Mouse (Mus musculus): ENCODE data around the gene Slc38a1.

The Slc38a1 gene

DNA sequence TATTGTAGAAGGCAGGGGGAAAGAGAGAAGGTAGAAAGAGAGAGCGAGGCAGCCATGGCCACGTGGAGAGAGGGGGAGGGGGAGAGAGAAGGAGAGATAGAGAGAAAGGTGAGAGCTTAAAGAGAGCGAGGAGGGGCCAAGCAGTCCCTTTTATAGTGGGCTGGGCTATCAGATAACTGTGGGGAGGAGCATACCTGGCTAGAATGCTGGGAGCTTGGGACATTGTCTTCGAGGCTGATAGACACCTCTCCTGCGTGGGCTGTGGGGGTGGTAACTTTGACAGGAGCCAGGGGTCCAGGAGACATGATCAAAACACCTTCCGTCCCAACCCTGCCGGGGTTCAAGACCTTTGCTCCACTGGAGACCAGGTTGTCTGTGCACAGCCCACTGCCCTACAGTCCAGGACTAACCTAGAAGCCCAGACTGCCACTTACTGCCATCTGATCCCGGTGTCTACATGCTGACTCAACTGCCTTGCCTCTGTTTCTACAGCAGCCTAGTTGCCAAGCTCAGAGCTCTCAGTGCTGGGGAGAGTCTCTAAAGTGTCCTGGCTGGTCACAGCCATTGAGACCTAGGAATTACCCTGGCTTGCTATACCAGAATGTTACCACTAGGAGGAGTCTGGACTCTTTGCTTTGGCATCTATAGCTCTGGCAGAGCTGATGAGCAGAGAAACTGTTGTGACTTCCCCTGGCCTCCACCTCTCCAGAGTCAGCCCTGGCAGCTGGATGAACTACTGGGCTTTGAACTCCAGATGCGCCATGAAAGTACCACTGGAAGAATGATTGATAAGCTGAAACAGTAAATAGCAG lies 90.9 kb downstream of the Slc38a1 start:
- peak; percentile 45 to 62 for DNase-seq

DNA sequence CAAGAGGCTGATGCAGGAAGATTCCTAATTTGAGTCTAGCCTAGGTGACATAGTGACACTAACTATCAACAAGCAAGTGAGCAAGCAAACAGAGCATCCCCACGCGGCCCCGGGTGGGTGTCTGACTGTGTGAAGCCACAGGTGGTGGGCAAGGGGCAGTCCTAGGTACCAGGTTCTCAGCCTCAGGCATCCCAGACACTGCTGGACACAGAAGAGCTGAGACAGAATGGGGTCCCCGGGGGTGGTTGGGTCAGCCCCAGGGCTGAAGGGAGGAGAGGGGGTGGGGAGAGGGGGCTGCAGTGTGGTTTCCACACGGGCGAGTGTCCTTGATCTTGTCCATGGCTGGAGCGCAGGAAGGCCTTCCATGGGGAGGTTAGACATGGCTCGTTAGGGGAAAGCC lies 91.6 kb downstream of the Slc38a1 start:
- DNase-seq: no peak

DNA sequence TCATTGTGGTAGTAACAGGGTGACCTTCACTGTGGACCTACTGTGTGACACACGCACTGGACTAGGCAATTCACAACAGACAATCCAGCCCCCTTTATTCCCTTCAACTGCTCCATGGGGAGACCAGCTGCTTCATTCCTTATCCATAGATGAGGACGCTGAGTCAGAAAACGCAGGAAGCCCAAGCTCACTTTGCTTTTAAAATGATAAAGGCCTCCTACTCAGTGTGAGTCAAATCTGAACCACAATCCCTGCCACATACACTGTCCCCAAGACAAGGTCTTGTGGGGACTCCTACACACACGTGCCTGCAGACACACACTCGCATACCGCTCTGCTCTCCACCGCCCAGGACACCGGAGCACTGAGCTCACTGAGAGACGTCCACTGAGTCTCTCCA lies 94.3 kb downstream of the Slc38a1 start:
- DNase-seq: no peak

DNA sequence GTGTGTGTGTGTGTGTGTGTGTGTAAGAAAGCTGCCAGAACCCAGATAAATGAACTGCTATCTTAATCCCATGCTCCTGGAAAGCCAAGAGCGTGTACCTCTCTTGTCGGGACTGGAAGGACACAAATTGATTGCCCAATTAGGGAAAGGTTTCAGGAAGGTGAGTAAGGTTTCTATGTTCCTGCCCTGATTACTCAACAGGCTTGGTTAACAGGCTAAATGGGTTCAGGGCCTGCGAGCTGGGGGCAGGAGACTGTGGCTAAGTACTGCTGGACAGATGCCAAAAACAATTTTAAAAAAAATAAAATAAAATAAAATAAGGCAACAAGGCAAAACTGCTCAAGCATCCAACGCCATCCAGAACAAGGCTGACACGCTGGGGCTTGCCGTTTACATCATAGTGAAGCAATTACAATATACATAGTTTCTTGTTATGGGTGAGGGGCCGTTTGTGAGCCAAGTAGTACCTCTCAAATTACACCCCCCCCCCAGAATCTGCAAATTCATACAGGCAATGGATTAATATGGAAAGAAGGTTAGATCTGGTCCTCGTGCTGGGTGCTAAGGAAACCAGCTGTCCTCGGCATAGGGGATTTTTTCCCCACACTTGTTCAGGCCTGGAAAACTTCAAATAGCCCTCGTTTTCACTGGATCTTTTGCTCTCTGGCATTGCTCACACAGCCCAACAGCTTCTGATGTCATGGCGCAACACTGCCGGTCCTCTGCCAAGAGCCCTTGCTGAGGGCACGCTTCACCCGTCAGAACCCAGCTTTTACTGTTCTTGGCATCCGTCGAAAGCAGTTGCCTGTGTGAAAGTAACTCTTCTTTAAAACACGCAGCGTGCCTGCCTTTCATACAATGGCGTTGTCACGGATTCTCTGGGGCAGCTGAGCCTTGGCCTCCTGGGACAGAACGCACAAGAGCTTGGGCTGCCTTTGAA lies 95.2 kb downstream of the Slc38a1 start:
- DNase-seq: peak in 1 of 2 experiments; percentile 23

DNA sequence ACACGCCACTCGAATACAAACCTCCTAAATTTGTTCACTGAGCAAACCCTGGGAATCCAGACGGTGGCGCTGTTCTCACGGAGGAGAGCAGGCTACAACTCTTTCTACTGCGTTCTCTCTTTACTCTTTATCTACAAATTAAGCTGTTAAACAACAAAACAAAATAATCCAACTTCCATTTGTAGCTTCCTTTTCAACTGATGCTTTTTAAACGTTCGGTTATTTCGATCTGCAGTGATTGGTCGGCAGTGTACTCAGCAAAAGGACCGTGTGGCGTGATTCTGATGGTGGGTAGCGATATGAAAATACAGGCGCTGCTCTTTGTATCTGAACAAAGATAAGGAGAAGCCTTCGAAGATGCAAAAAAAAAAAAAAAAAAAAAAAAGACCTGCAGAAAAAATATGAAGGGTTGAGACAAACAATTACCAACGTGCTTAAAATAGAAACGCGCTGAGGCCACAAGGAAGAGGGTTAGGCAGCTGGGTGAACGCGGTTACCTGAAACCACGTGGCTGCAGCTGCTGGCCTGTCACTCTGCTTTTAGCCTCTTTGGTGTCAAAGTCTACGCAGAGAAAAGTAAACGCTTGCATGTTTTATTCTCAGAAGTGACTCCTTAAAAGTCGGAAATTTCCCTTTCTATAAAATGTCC lies 99.4 kb downstream of the Slc38a1 start:
- DNase-seq: peak; percentile 54 to 75

DNA sequence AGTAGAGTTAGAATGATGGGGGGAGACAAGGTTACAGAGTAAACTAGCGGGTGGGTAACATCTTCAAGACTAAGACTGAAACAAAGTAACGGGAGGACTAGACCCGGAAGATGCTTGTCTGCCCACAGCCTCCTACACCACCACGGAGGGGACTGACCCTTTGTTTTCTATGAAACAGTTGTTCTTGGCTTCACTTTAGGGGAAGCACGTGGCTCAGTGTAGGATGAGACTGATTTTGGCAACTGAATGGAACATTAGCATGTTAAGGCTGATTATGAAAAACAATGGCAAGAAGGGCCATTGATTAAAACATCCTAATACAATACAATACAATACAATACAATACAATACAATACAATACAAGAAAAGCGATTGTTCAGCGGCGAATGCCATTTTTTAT lies 100.6 kb downstream of the Slc38a1 start:
- DNase-seq: no peak

DNA sequence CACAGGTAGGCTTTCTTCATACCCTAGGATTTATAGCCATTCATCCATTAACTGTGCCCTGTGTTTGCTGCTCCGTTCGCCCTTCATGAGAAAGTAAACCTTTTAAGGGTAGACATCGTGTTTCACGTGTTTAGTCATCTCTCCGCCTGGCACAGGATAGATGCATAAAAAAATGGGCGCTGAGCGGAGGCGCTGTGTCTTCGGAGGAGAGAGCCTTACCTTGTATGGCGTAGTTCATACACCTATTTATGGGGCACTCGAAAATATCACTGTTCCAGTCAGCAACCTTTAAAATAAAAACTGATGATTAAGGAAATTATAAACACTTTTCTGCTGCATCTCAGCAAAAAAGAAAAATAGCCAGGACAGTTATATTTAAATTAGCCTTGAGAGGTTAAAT lies 105.4 kb downstream of the Slc38a1 start:
- no peak for DNase-seq

DNA sequence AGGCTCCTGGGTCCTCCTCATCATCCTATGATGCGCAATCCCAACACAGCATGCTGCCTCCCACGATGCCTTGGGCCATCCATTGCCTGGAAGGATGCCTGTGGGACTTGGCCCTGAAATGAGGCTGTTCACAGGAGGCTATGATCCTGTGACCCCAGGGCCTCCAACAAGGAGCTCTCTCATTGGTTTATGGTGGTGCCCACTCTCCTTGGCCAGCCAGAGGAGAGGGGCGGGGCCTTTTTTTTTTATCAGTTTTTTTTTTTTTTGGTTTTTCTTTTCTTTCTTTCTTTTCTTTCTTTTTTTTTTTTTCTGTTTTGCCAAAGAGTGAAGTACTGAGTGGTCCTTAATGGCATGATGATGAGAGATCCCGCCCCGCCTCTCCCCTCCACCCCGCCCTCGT lies 106.3 kb downstream of the Slc38a1 start:
- no peak for DNase-seq

DNA sequence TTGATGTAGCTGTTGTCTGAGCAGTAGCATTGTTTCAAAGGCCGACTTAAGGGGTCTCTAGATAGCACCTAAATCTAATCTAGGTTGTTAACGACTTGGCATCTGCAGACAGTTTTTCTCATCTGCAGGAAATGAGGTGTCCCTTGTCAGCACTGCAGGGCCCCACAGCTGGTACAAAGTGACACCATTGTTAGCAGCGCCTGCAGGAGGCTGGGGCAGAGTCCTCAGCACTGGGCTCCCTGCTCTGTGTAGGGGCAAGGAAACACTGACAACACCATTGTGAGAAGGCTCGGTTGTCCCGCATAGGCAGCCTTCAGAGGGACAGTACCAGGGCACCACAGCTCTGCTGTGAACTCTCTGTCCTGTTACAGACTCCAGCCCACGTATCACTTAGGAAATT lies 115.0 kb downstream of the Slc38a1 start:
- no peak for DNase-seq

DNA sequence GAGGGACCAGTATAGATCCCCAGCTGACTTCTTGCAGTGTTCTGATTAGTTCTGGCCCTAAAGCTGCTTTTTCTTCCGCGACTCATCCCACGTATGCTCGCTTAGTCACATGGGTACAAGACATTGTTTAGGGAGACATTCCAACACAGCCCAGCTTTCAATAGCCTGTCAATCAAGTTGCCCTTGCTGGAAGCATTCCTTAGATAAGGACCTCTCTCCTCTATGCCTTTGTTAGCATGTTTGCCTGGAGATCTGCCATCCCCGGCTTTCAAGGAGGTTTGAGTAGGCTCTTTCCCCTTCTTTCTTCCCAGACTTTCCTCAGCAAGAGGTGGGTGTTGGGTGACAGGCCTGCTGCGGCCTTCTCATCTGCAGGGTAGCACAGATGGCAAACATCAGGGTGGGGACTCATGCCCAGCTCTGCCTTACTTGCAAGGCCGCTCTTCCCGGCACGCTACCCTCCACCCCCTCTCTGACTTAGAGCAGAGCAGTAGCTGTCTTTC lies 118.4 kb downstream of the Slc38a1 start:
- DNase-seq: no peak

All from cerebellum, postnatal 25 days (tissue).